Mouse (Mus musculus) MEL (cell line): ENCODE data around the gene Sugp1.

Source experiments
- BHLHE40 ChIP-seq: IDR thresholded peaks from 2 replicates; pipeline ENCODE4 v1.6.1; 2012; ENCODE audit warnings: low read depth, mild to moderate bottlenecking, inconsistent platforms, low read length, improper control_type of control experiment, borderline replicate concordance
- EP300 ChIP-seq, 2 experiments: IDR thresholded peaks; 2 replicates each; pipeline ENCODE4 v1.6.1; 2011; ENCODE audit warnings: improper control_type of control experiment in 2 of 2, low read length in 2 of 2, low read depth in 1 of 2, mild to moderate bottlenecking in 1 of 2
- SMC3 ChIP-seq: IDR thresholded peaks from 2 replicates; pipeline ENCODE4 v1.6.1; 2011; ENCODE audit warnings: low read depth, low read length, improper control_type of control experiment

DNA sequence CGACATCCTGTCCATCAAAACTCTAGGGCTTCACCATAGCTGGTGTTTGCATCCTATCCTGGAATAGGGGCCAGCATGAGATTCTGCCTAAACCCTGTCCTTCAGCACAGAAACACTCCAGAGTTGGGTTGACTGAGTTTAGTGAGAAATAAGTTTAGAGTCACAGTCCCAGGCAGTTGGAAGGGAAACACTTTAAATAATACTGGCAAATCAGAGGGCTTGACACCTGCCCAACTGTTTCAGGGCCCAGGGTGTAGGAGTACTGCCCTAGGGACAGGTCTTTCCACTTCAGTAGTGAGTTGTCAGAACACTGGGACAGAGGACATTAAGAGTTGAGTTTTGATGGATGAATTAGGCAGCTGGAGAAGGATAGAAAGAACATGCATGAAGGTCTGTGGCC lies 43.5 kb downstream of the Sugp1 start:
- TF ChIP-seq BHLHE40 = no peak
- no peak for TF ChIP-seq SMC3
- TF ChIP-seq EP300 (IDR thresholded peaks at IDR 0.05; ENCODE audit: low read depth in 1 of 2, low read length in 2 of 2) = no peak
